Mouse (Mus musculus): ENCODE data around the gene Prss46. TPM values are rescaled to one million over a fixed set of nuclear protein-coding genes. Genes with fewer than 3 reads are reported as not detected.
A peak's percentile ranks its signal among the peaks of the same experiment; 100 is the strongest.

The Prss46 gene
- total RNA-seq, 2 experiments from 2014 or later, result not detected

DNA sequence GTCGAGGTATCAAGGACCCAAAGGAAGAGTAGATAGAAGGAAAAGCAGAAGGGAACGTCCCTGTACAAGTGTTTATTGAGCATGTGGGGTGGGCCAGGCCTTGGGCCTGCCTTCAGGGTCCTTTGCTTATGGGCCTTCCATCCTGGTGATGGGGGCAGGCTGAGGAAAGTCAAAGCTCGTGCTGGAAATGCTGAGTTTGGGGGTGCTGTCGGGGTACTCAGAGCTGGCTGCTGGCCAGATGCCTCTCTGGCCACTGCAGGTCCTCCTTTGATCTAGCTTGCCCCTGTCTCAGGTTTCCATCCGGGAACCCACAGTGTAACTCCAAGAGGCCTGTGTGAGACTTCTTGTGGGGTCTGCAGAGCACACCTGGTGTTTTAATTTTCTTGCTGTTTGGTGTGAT lies 14.2 kb downstream of the Prss46 start:
- DNase-seq, result no peak
- intact Hi-C loops (cut with DNase I), result no loop called here

DNA sequence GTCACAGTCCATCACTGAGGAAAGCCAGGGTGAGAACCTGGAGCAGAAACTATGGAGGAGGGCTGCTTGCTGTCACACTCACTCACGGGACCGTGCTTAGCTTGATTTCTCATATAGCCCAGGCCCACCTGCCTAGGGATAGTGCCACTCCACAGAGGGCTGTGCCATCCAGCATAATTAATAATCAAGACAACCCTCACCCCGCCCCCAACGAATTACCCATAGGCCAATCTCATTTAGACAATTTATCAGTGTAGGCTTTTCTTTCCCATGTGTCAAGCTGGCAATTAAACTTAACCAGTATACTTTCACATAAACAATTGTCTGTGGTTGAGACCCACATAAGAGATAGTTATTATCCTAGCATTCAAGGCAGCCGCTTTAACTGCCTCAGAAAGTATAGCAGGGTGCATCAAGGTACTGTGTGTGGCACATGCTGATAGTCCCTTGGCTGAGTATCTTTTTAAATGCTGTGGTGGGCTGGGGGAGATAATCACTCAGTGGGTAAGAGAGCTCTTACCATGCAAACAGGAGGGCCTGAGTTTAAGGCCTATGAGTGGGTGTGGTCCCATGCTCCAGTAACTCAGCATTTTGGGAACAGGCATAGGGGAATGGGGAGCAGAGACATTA lies 14.8 kb downstream of the Prss46 start:
- intact Hi-C loops (cut with DNase I), result no loop called here
- DNase-seq, result no peak

DNA sequence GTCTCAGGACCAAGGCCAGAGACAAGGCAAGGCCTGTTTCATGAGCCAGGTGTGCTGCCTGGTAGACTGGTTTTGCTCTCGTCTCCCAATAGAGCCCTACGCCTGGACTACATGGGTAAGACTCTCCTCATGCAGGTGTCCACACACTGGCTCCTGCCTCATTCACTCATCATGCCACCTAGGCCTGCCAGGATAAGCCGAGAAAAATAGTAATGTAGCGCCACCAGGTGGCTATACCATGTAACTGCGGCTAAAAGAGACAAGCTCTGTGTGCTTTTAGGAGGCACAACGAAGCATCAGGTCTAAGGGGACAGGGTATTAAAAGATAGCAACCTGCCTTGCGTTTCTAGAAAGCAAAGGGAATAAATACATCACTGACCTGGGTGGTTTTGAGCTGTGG lies 26.7 kb downstream of the Prss46 start:
- DNase-seq, result peak; percentile 63 to 64
- intact Hi-C loops (cut with DNase I), result loop anchor here (2.0 to 5.0 kb wide), 4 partner anchors 88 to 459 kb away; no protein-coding TSS in a partner anchor

DNA sequence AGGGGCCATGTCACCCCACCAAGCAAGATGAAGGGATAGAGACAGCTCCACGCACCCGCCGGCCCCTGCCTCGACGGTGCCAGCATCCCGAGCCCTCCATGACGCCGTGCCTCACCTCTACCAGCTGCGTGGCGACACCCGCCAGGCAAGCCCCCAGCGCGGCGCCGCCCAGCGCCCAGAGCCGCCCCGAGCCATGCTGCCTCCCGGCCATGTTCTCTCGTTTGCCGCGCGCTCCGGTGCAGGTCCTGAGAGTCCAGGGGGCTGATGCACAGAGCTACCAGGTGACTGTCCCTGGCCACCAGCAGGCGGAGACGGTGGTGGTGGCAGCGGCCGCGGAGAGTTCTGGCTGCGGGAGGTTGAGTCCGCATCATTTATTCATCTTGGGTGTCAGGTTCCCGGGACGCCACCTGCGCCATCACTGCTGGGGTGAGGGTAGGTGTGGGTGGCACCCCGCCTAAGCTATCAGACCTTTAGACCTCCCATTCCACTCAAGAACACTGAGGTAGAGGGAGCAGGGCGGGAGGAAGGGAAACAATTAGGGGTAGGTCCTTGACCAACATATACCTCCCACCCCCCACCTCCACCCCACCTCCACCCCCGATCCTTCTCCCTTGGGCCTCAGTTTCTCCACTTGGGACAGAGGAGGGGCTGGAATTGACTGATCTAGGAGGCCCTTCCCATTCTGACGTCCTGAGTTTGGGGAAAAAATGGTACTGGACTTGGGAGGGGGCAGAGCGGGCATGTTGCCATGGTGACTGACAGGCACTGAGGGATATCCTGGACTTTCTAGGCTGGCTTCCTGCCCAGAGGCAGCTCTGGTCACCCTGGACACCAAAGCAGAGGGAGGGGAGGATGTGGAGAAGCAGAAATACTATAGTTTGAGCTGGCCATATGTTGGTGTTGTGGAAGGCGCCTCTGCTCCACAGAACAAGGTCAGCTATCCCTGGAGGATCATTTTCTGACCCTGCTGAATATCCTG lies 29.7 kb downstream of the Prss46 start:
- intact Hi-C loops (cut with DNase I), result loop anchor here (5.0 kb wide), 1 partner anchor 462 kb away; no protein-coding TSS in a partner anchor

DNA sequence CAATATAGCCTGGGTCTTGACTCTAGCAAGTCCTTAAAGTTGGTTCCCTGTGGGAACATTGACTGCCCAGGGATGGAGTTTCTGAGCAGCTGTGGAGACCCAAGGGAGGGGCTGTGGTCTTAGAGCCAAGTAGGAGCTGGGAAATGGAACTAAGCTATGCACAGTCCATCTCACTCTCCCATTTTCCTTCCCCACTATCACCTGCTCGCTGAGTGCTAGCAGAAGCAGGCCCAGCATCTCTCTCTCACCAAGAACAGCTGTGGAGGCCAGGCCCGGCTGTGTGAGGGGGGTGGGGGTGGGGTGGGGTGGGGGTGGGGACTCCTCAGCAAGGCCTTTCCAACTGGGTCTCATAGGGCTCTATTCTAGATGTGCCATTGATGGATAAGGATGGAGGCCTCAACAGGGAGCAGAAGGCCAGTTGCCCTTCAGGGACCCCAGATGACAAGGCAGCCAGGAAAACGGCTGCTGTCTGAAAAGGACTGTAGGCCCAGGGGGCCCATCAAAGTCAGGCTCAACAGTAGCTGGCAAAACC lies 30.4 kb downstream of the Prss46 start:
- intact Hi-C loops (cut with DNase I), result loop anchor here (5.0 kb wide), 2 partner anchors 337 to 462 kb away; no protein-coding TSS in a partner anchor
- DNase-seq, result no peak

More for the DNA sequence above, 29.7 kb downstream of the Prss46 start:
- DNase-seq, result no peak

DNA sequence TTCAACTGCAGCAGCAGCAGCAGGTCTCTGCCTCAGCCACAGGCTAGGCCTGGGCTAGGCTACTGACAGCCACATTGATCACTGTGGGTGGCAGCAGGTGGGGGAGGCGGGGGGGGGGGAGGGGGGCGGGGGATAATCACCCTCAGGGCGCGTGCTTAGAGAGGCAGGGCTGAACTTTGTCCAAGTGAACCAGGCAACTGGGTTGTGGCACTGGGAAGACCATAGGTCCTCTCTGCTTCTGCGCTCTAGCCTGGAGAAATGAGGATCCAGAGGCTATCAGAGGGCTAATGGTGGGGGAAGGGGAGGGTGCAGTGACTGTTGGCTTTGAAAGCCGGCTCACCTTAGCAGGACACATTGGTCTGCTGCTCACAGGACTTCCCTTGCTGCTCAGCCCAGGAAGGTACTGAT lies 31.0 kb downstream of the Prss46 start:
- intact Hi-C loops (cut with DNase I), result loop anchor here (5.0 kb wide), 1 partner anchor 338 kb away; no protein-coding TSS in a partner anchor
- no peak for DNase-seq

DNA sequence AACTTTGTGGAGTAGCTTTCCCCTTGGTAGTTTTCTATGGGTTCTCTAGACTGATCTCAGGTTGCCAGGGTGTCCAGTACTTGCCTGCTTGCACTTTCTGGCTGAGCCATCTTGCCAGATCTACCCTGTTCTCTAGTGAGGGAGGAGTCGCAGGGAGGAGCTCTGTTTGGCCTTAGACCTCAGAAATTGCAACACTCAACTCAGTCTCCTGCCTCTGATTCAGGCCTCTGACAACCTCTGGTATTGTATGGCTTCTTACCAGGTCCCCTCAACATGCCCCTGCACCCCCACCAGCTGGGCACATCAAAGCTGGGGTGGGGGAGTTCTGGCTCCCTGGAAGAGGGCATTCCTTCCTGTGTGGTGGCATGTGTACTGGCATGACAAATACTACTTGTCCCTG lies 33.0 kb downstream of the Prss46 start:
- DNase-seq, result no peak
- intact Hi-C loops (cut with DNase I), result loop anchor here (5.0 kb wide), 1 partner anchor 340 kb away; no protein-coding TSS in a partner anchor

DNA sequence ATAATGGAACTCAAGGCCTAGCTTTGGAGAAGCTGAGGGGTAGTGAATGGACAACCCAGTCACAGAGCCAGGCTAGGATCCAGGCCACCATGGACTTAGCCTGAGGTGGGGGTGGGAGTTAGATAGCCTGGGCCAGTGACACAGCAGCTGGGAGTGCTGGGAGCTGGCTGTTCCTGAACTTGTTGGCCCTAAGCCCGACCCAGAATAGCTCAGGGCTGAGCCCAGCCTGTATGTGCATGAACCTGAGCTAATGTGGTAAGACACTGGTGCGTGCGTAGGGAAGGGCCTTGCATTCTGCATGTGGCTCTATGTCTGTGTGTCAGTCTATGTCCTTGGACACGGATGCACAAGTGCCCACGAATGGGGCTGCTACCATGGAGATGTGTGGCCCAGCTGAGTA lies 33.6 kb downstream of the Prss46 start:
- intact Hi-C loops (cut with DNase I), result loop anchor here (5.0 kb wide), 1 partner anchor 341 kb away; no protein-coding TSS in a partner anchor
- peak; percentile 78 to 81 for DNase-seq

DNA sequence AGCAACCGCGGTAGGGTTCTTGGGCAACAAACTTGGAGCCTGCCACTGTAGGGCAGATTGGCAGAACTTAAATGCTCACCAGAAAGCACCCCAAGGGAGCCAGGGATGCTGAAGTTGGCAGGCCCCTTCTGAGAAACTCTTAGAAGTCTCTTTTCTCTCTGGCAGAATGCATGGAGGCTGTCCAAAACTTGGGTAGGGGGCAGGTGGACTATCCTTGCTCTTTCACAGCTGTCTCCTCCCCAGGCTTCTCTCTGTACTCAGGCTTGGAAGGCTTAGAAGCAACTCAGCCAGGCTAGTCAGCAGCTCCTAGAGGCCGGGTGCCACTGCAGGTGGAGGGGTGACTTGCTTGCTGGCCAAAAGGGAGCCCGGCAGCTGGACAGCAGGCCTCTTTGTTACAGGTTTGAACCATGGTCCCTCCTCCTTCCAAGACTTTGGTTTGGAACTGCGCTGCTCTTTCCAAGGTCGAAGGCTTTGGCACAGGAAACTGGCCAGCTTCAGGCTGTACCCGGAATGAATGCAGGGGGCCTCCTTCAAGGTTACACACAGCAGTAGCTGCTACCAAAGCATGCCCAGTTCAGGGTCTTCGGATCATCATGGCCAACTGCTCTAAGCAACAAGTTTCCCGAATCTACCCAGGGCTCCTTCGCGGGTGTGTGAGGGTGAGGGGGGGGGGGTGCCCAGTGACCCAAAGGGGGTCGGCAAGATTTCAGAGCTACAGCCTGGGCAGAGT lies 35.0 kb downstream of the Prss46 start, which contains the start of gene Als2cl:
Gene Als2cl (plus strand): TSS at position 680 of the 730 bp plus-strand sequence.
- intact Hi-C loops (cut with DNase I), result loop anchor here (5.0 kb wide), 1 partner anchor 342 kb away; no protein-coding TSS in a partner anchor
- DNase-seq, result peak in 1 of 2 experiments; percentile 39

DNA sequence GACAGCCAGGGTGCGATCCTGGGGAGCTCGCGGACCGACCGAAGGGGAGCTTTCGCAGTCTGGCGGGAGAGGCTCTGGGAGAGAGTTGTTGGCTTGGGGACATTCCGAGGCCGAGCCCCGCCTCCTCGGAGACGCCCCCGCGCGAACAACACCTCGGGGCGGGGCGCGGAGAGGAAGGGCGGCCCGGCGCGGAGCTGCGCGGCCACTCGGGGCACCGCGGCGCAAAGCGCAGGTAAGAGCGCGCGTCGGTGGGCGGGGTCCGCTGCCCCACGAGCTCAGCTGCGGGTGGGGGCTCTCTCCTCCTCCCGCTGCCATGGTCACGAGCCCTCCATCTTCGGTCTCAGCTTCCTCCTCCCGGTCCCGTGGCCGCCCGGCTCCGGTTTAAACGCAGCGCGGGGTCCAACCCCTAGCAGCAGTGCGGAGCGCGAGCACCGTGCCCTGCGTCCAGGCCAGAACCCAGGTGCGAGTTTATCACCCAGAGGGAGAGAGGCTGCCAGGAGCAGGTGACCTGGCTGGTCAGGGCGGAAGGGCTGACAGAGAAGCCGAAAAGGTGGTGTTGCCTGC lies 35.8 kb downstream of the Prss46 start, which contains the start of gene Tmie:
Gene Tmie (minus strand): TSS at position 116 of the 564 bp plus-strand sequence.
- peak; percentile 83 for DNase-seq
- intact Hi-C loops (cut with DNase I), result loop anchor here (5.0 kb wide), 2 partner anchors 42 to 343 kb away; no protein-coding TSS in a partner anchor

DNA sequence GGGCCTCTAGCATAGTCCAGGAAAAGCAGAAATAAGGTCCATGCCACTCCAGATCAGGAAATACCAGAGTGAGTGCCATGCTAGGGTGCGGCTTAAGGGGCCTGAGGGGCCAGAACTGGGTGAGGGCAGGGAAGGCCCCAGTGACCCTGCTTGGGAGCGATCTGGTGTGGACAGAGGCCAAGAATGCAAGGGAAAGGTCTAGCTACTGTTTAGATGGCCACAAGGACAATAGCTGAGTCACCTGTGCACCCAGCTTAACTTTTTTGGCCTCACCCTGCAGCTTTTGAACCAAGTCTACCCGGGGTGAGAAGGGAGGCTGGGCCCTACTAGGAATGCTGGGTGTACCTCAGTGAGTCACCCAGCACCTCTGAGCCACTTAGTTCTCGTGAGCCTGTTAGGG lies 36.5 kb downstream of the Prss46 start:
- peak in 1 of 2 experiments; percentile 32 for DNase-seq
- intact Hi-C loops (cut with DNase I), result loop anchor here (5.0 kb wide), 1 partner anchor 42 kb away; no protein-coding TSS in a partner anchor

DNA sequence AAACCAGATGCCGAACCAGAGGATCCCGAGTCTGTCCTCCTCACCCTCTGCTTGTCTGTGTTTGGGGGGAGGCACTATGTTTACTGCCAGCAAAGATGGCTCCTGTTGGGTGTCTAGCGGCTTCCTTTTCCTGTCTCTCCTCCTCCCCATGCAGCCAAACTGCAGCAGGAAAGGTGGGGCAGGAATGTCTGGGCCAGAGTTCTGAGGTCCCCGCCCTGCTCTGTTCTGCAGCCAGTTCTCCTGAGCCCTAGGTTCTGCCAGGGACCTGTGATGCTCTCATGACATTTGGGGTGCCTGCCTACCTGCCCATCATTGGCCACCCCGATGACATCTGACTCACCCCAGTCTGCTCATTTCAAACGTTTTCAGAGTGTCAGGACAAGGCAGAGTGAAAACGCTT lies 37.6 kb downstream of the Prss46 start:
- intact Hi-C loops (cut with DNase I), result loop anchor here (5.0 kb wide), 1 partner anchor 40 kb away; no protein-coding TSS in a partner anchor
- DNase-seq, result peak; percentile 46 to 53

DNA sequence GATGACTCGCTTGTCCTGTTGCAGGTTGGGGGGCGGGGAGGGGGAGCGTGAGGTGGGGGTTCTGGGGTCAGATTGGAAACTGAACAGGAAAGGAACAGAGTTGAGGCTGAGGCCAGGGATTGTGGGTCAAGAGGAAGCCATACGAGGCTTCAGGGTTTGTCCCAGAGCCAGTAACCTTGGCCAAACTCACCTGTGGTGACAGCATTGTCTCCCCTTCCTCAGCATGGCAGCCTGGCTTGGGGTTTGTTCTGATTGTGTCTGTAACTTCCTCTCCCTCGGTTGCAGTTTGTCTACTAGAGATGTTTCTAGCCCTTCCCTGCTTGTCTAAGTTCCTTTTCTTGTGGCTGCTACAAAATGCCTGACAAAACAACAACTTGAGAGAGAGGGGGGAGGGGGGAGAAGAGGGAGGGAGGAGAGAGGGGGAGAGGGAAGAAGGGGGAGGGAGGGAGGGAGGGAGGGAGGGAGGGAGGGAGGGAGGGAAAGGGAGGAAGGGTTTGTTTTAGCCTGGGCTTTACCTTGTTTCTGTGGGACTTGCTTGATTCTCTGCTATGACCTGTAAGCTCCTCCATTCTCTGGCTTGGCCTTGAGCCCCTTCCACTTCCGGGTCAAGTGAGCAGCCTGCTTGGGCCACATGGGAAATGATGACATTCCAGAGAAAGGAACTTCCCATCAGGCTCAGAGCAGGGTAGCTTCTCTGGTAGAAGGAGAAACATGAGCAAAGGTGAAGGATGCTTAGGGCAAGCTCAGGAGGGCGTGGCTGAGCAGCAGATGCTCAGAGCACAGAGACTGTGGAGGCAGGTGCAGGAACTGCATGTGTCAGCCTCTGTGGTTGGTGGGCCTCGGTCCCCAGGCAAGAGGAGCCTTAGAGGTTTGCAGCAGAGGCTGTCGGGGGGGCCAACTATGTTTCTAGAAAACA lies 43.3 kb downstream of the Prss46 start:
- intact Hi-C loops (cut with DNase I), result no loop called here
- no peak for DNase-seq

DNA sequence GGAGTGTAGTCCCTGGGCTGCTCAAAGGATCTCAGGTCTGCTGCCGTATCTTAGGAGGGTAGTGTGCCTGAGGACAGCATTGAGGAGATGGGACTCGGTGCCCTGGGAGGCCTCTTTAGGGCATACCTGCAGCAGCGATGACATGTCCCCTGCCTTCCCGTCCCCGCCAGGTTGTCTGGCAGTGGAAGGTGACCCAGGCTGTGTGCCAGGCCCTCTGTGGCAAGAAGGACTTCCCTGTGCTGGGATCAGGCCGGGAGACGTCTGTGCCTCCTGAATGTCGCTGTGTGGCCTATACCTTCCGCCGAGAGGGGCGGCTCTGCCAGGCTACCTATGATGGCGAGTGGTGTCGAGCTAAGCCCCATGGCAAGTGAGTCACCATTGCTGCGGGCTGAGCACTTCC lies 44.6 kb downstream of the Prss46 start:
- intact Hi-C loops (cut with DNase I), result no loop called here
- no peak for DNase-seq

DNA sequence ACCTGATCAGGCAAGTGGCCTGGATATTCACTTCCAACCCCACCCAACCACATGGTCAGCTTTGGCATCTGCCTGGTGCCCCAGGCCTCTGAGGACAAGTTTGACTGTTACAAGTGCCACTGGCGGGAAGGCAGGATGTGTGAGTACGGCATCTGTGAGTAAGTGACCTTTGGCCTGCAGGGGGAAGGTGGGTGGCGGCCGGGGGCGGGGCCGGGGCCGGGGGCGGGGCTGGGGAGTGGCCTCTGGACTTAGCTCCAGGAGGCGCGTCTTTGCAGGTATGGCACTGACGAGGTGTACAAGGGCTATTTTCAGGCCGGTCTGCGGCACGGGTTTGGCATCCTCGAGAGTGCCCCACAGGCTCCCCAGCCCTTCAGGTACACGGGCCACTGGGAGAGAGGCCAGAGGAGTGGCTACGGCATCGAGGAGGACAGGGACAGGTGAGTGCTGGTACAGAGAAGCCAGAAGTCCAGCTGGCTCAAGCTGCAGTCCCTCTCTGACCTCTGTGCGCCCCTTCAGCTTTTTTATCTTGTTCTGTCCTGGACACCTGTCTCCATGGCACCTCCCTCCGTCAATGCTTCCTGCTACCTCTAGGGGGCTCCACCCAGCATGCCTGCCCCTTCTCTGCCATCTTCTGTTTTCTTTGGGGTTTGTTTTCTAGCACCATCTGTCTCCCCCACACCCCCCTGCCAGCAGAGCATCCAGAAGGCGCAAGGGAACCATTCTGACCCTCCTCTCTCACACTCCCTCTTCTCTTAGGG lies 45.9 kb downstream of the Prss46 start:
- DNase-seq, result no peak
- intact Hi-C loops (cut with DNase I), result no loop called here

DNA sequence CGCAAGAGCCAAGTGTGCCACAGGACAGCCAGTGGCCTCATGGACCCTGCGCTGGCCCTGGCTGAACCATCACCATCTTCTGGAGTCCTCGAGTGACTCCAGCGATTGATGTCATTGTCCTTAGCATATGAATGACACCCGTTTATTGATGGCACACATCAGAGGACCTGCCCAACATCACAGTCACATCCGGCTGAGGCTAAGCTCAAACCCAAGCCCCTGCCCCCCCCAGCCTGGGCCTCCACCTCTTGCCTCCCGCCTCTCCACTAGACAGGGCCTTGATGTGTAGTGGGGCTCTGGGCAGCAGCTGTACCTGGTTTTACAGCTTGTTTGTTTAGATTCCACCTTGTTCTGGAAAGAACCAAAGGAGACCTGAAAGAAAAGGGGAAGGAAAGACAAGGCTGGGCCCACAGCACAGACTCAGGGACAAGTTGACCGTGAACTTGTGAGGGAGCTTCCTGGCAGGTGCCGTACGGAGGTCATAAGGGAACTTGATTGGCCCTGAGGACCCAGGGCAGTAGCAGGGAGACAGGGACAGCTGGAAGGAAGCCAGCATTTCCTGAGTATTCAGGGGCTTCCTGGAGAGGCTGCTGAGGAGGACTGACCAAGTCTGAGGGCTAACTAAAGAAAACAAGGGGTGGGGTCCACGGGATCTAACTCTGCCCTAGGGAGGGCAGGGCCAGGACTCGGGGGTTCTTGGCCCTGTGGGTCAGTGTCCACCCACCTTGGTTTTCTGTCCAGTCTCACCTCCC lies 46.9 kb downstream of the Prss46 start:
- intact Hi-C loops (cut with DNase I), result no loop called here

DNA sequence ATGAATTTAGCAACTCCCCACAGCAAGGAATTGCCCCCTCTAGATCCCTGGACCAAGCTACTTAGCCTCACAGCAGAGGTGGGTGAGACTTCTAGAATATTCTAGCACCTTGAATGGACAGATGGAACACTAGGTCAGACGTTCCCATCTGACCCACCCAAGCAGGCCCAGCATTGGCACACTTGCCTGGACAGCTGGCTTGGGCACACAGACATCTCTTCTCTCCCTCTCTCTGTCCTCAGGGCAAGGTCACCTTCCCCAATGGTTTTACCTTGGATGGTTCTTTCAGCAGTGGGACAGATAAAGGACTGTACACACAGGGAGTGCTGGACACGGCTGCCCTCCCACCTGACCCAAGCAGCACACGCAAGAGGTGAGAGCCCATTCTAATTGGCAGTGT lies 48.2 kb downstream of the Prss46 start:
- no peak for DNase-seq
- intact Hi-C loops (cut with DNase I), result no loop called here

More for the DNA sequence above, 46.9 kb downstream of the Prss46 start:
- DNase-seq, result no peak
